Mouse (Mus musculus): ENCODE data around the gene Acadvl.
A peak's percentile ranks its signal among the peaks of the same experiment; 100 is the strongest.

The Acadvl gene

DNA sequence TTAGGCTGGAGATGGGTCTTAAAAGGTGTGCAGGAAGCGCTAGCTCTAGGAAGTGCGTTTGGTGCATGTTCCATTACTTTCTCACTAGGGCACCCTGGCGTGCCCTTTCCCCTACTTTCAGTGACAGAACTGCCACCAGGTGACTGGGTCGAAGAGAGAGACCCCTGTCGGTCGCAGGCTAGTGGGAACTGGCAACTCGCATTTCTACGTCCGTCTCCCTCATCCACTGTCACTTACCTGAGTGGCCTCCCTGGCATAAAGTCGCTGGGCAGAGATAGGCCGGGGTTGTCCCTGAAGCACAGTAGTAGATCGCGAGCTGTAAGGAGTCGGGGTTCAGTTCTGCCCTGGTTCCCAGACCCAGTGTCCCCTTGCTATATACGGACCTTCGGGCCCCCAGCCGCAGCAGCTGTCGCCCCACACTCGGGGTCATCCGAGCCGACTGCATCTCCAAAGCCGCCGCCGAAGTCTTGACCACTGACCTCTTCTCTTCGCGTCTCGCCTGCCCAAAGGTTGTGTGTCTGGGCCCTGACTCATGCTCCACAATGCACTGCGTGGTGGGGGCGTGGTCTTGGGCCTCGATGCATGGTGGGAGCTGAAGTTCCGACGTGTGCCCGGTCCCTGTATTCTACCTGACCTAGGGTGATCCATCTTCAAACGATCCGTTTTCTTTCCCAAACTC is at the start of gene Acadvl:
TSS of gene Acadvl (minus strand) at position 532 of the 679 bp plus-strand sequence.
- peak; percentile 91 to 93 for DNase-seq

- DNase-seq: no peak
These were observed 47.8 kb upstream of the Acadvl start for GRCm38 (mm10) chr11:70063053-70063452.

- DNase-seq: no peak
These were observed 44.7 kb upstream of the Acadvl start for GRCm38 (mm10) chr11:70059930-70060329.

DNA sequence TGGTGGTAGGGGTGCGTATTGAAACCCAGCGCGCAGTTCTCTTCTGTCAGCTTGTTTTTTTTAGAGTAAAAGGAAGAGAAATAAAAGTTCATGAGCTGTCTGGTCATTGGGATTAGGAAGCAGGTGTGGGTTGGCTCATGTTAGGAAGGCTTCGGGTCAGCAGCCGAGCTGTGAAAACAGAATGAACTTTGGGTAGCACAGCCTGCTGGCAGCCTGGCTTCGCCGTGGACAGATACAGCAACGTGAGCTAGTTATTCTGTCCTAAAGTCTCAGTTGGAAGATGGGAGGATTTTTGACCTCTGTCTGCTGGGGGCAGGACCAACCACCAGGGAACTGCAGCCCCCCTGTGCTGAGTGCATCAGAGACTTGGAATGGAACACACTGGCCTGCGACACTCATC is 42.6 kb upstream of the Acadvl start:
- DNase-seq: no peak

- DNase-seq: peak; percentile 63 to 71
These were observed 40.5 kb upstream of the Acadvl start for GRCm38 (mm10) chr11:70055618-70056214.

DNA sequence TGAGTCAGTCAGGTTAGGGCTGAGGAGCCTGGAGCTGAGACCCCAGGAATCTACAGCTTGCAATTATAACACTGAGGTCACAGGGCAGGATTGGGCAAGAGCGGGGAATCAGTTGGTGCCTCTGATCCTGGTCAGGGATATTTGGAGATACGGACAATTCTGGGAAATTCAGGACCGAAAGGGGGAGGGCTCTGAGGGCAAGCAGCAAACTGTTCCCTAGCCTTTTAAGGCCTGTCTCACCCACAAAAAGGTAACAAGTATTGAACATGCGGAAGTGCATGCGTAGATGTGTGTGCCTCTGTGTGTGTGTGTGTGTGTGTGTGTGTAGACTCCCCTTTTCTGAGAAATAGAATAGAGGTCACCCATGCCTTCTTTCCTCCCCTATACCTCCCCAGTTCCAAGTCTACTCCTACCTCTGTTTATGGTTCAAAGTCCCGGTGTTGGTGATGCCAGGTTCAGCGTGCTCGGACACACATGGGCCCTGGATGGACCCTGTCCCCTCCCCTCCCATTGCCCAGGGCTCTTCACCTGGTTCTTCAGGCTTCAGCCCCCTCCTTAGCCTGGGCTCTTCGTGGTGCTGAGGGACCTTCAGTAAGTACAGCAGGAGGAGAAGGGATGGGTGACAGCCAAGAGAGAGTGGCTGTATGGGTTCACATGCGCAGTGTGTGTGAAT is 38.8 kb upstream of the Acadvl start, which contains the start of gene Asgr1:
TSS of gene Asgr1 (plus strand) at position 188 of the 673 bp plus-strand sequence.
- DNase-seq: no peak

- DNase-seq: no peak
These were observed 37.9 kb upstream of the Acadvl start for GRCm38 (mm10) chr11:70053156-70053555.

GRCm38 (mm10) chr11:70049816-70050215 is 34.6 kb upstream of the Acadvl start:
- no peak for DNase-seq

DNA sequence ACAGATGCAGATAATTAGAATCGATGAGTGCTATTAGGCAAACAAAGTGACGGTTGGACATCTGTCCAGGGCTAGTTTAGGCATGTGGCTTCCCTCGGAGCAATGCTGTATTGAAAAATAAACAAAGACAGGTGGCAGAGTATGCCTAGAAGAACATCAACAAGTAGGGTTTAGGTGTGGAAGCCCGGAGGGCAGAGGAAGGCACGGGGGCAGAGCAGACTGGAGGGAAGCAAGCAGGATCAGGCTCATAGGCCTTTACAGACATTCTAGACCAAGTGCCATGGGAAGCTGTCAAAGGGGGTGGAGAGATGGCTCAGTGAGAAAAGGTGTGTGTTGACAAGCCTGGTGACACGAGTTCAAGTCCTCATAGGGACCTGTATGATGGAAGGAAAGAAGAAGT is 34.2 kb upstream of the Acadvl start:
- no peak for DNase-seq

- no peak for DNase-seq
These were observed 30.2 kb upstream of the Acadvl start for GRCm38 (mm10) chr11:70045435-70045834.

GRCm38 (mm10) chr11:70043665-70044064 is 28.5 kb upstream of the Acadvl start:
- DNase-seq: no peak

DNA sequence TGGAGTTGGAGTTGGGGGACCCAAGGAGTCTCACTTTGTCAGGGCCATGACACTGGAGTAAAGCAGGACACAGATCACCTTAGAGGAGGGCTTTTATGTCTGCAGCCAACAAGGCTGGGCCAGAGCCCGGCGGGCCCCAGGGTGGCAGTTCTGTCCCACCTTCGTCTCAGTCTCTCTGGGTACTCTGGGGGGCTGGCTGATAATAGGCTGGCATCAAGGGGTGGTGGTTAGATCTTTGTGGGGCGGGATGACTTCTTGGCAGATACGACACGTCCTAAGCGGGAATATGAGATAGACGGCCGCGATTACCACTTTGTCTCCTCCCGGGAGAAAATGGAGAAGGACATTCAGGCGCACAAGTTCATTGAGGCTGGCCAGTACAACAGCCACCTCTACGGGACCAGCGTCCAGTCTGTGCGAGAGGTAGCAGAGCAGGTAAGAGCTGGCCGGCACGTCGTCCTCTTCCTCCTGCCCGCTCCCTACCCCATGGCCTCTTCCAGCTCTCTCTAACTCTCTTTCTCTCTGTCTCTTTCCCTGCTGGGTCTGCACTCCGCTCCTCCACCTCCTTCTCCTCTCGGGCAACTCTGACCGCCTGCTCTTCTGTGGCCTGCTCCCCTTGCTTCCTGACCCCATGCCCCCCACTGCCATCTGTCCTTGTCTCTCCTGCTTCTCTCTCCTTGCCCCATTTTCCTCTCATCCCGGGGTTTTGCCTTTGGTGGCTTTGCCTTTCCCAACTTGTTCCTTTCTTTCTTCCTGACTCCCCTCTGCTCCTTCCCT is 27.3 kb upstream of the Acadvl start:
- DNase-seq: no peak

GRCm38 (mm10) chr11:70040184-70040583 is 25.0 kb upstream of the Acadvl start:
- no peak for DNase-seq

- DNase-seq: no peak
These were observed 24.4 kb upstream of the Acadvl start for GRCm38 (mm10) chr11:70039631-70040030.

DNA sequence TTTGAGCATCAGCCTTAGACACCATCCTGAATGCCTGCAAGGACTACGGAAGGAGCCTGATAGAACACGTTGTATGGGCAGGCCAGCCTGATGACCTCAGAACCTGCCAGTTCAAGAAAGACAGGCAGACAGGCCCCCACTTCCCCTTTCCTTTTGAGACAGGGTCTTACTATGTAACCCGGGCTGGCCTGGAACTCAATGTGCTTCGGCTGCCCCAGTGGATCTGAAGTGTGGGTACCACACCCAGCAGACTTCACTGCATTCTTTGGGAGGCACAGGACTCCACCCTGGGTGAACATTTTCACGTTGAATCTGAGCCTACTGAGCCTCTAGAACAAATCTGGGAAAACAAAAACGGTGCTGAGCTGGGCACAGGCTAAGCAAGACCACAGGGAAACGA is 23.0 kb upstream of the Acadvl start:
- no peak for DNase-seq

DNA sequence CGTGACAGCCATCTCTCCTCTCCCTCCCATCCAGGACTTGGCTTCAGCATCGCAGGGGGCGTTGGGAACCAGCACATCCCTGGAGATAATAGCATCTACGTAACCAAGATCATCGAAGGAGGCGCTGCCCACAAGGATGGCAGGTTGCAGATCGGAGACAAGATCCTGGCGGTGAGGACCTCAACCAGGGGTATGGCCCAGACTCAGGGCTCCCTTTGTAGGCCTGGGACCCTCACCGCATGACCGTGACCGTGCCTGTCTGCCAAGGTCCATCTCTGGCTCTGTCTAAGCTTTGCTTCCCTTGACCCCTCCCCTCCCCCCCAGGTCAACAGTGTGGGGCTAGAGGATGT is 16.1 kb upstream of the Acadvl start:
- DNase-seq: no peak

DNA sequence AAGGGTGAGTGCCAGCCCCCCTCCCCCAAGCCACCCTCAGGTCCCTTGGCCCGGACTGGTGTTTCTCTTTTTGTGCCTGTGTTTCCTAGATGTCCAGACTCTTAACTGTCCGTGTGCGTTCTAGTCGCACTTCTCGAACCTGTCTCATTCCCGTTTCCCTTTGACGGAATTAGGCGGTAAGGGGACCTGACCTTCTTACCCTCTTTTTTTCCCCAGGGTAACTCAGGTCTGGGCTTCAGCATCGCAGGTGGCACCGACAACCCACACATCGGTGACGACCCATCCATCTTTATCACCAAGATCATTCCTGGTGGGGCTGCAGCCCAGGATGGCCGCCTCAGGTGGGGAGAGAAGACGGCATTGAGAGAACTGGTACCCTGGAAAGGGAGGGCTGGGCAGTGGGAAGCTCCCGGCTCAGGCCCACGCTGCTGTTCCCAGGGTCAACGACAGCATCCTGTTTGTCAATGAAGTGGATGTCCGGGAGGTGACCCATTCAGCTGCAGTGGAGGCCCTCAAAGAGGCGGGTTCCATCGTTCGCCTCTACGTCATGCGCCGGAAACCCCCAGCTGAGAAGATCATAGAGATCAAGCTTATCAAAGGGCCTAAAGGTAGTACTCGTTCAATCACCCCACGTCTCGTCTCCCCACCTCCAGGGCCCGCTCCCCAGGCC is 15.6 kb upstream of the Acadvl start:
- no peak for DNase-seq

DNA sequence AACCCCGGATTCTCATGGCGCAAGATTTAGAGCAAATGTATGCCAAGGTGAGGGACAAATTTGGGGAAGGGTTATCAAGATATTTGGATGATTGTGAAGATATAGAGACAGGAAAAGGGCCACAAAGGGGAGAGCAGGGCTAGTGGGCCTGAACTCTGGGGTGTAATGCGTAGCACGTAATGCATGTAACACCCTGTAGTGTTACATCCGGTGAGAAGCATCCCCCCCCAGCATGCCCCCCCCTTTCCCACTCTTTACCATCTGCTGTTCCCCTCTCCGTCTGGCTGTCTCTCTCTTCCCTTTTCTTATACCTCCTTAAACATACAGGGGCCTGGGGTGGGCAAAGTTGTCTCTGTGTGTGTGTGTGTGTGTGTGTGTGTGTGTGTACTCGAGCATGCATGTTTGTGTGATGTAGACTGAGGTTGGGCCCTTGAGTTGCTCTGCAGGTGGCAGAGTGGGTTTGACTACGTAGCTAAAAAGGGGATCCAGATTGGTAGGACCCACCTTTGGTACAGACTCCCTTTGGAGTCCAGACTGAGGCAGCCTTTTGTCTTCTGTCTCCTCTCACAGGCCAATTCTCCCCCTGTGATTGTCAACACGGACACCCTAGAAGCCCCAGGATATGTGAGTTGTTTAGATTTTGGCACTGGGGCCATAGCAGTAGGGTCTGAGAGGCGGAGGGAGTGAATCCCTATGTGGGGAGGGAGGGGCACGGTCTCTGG is 14.8 kb upstream of the Acadvl start:
- no peak for DNase-seq

GRCm38 (mm10) chr11:70029130-70029801 is 14.1 kb upstream of the Acadvl start:
- peak; percentile 62 to 66 for DNase-seq

GRCm38 (mm10) chr11:70028401-70029129 is 13.4 kb upstream of the Acadvl start:
- no peak for DNase-seq

- DNase-seq: no peak
These were observed 12.2 kb upstream of the Acadvl start for GRCm38 (mm10) chr11:70027397-70027796.
